Mouse (Mus musculus): ENCODE measurements around the gene Astn1. TPM values are rescaled to one million over a fixed set of nuclear protein-coding genes. Genes with fewer than 3 reads are reported as not detected.
A peak's percentile ranks its signal among the peaks of the same experiment; 100 is the strongest.

The Astn1 gene
- total RNA-seq, 4 experiments from 2014 or later, result 166 to 188 (median 173) TPM

DNA sequence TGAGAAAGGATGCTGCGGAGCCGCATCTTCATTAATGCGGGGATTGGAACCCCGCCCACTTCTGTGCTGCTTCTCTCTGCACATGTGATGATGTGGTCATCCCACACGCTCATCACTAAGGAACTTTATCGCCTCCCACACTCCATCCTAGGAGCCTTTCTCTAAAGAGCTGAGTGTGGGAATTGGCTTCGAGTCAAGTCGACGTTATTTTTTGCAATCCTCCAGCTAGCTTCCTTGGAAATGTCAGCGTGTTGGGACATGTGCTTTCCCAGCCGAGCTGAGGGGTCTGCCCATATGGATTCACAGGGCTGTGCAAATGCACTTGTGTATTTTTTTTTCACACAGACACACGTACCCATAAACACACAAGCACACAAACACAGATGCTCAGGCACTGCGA lies 151.5 kb downstream of the Astn1 start:
- peak; percentile 79 to 82 for DNase-seq (ENCODE audit: low spot score in 2 of 2)

DNA sequence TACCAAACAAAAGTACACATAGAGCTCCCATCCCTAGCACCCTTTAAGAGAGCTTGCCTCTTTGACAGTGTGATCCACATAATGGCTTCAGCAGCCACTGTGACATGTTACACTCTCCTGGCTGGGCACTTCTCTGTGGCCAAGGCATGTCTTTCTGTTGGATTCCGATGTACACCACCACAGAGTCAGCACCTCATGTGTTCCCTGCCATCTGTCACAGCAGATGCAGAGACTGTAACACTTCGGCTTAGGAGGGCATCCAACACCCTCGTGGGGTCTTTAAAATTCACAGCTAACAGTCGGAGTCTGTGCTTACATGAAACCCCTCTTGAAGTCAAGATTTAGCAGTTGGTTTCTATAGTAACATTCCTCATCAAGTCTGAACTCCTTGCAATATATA lies 154.5 kb downstream of the Astn1 start:
- no peak for DNase-seq (ENCODE audit: low spot score in 2 of 2)

DNA sequence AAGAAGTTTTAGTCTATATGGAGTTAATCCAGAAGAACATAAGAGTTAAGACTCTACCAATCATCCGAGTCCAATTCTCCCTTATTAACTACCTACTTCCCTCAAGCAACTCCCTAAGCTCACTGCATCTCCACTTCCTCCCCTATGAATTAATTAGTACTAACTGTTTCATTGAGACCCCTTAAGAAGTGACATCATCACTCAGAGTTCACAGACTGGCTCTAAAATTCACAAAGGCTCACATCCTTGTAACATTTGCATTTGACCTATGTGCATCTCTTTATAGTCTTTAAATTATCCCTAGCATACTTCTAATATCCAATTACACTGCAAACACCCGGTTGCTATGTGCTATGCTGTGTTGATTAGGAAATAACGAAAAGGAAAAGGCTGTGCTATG lies 174.1 kb downstream of the Astn1 start:
- no peak for DNase-seq (ENCODE audit: low spot score in 2 of 2)

DNA sequence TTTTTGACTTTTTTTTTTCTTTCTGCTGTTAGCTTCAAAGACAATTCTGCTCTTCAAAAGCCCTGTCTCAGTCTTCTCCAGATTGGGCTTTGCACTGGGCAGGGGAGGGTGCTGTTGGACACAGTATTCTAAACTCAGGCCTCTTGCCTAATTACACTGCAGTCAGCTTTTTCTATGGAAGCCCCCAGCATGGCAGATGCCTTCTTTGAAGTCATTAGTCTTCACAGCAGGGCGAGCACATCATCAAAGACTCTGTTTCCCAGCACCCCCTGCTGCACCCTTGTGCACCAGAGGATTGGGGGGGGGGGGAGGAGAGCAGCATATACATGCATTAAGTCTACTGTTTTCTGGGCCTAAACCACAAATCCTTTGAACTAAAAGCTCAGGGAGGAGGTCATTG lies 174.8 kb downstream of the Astn1 start:
- no peak for DNase-seq (ENCODE audit: low spot score in 2 of 2)

DNA sequence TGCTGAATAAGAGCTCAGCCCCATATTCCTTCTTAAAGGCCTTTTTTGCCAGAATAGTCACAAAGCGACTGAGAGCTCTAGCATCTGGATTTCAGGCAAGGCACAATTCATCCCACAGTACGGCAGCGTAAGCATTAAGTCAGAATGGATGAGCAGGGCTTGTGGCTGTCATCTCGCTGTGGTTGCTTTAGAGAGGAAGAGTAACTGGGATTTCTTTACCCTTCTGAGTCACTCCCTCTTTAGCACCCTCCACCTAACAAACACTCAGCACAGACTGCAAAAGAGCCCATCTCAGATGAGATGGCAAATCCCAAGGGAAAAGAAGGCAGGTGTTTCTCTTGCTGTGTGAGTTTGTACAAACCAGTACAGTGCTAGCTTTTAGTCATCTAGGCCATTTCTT lies 183.0 kb downstream of the Astn1 start:
- no peak for DNase-seq (ENCODE audit: low spot score in 2 of 2)

DNA sequence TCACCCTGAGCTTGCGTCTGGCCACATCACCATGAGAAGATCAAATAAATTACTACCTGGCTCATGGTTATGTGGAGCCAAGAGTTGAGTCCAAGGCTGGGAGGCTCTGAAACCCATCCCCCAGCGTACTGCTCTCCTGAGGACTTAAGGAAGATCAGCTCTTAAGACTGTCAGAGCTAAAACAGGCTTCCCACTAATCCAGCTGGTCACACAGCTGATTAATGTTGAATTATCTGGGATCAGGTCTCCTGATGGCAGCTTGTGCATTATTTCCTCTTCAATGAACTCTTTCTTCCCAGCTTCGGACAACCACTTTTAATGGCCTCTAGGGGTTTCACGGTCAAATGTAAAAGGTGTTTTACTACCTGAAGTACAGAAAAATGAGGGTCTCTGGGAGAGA lies 184.4 kb downstream of the Astn1 start:
- DNase-seq (ENCODE audit: low spot score in 2 of 2), result no peak

DNA sequence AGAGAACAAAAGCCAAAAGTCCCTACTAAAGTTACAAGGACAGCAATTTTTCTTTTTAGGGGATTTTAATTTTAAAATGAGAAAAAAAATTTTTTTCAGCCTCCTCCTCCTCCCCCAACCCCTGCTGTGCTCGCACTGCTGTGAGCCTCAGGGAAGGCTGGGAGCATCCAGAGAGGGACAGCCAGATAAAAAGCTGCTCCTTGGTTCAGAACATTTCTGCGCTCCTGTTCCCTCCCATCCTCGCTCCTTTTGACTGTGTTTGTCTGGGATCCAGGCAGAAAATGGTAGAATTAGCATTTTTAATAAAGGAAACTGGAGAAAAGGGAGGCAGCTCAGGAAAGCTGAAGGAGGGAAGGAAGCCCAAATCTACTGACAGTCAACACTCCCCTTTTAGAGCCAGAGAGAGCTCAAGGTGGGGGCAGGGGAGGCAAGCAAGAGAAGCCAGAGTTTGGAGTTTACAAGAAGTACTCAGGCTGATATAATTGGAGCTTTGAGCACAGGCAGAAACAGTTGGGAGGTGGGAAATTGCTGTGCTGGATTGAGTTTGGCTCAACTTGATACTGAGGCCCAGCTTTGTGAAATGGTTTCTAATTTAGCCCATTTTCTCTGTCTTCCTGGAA lies 185.6 kb downstream of the Astn1 start:
- peak; percentile 69 to 76 for DNase-seq (ENCODE audit: low spot score in 2 of 2)

DNA sequence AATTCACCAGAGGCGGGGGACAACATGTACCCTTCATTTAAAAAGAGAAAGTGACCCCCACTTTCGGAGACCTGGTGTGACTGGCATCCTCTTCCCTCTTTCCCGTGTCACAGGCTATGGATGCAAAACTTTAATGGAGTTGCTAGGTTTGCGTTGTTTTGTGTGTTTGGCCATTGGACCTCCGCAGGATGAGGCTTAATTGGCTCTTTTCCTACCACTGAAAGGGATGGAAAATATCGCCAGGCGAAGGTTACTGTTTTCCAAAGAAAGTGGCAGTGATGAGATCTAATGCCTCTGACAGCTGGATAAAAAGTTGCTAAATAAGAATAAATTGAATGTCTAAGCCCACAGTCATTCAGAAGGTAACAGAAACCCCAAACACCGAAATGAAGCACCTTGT lies 186.2 kb downstream of the Astn1 start:
- DNase-seq (ENCODE audit: low spot score in 2 of 2), result no peak

DNA sequence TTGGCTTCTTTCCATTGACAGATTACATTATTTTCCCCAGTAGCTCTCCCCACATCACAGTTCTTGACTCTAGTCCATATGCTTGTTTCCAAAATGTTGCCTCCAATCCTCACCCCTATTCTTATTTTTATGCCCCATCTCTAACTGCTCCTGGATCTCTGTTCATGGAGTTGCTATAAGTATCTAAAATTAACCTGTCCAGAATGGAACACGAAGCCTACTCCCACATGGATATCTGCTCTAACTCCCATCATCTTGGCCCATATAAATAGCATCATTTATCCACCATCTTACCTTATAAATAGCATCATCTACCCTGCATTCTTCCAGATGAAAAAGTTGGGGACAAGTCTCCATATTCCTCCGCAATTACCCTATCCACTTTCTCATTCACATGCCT lies 187.5 kb downstream of the Astn1 start:
- DNase-seq (ENCODE audit: low spot score in 2 of 2), result no peak

DNA sequence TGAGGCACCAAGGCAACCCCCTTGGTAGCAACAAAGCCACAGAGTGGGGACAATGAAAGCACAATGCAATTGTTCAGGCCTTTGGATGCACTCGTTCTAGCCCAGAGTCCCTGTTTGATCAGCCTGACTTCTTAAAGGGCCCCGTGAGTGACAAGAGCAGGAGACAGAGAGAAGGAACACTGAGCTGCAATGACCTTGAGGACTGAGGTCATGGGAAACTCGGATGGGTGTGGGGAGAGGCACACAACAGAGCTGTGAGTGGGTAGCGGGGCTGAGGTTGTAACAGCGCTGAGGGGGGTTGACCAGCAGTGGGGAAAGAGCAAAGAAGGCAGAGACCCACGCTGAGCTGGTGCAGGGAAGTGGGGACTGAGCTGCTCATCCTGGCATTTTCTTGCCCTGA lies 189.9 kb downstream of the Astn1 start:
- no peak for DNase-seq (ENCODE audit: low spot score in 2 of 2)

DNA sequence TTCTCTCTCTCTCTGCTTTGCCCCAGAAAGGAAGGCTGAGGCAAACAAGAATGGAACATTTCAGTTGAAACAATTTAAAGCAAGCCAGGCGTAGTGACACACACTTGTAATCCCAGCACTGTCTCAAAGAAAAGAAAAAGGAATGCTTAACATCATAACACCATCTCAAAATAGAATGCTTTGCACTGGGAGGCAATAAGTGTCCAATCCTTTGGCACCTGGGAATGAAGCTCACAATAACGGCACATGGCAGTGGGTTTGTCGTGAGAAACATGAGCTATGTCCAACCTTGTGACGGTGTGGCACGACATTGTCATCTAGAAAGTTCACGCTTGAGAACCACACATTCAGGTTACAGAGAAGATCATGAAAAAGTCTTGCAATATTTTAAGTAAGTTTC lies 191.3 kb downstream of the Astn1 start:
- no peak for DNase-seq (ENCODE audit: low spot score in 2 of 2)

DNA sequence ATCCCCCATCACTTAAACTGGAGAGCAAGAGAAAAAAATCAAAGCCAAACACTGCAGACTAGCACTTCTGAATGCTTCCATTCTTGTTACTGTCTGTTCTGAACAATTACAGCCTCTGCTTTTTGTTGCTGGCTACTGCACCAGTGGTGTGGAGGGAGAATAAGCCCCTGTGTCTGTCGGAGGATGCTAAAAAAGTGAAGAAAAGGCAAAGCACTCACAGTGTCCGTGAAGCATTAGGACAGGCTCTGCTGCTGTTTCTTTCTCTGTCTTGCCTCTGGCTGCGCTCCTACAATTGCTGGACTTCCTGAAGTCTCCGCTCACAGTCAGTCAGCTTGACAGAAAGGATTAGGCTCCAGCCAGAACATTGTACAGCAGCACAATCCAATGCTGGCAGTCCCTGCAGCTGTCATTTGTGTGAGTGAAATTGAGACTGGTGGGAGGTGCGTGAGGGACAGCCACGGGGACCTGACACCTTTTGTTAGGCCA lies 192.0 kb downstream of the Astn1 start:
- peak; percentile 21 to 23 for DNase-seq (ENCODE audit: low spot score in 2 of 2)

DNA sequence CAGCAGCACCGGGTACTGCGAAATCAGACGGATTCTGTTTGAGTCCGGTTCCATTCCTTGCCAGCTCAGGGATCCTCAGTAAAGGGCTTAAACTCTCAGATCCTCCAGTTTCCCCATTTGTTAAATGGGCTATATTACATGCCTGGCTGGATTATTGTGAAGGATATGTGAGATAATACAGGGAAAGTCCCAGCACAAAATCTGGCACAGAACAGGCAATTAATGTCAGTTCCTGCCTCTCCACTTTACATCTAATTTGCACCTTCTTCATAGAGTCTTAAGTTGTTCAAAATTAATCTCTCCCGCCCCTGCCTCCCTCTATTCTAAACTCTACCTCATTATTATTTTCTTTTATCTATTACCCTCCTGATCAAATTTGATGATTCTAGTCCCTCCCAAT lies 211.1 kb downstream of the Astn1 start:
- DNase-seq (ENCODE audit: low spot score in 2 of 2), result no peak

DNA sequence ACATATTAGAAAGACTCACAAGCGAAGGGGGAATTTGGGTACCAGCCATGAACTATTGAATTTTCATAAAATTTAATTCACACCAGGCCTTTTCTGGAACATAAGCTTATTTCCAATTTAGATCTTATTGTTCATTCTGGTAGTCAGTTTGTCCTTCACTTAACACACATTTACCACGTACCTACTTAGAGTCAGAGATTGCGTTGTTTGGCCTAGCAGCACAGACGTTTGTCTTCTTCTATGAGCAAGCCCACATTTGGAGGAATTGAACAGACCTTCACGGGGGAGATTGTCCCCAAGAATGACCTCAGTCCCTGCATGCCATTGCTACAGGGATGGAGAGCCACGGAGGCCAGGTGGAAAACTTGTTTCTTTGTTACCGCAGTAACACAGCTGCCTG lies 211.5 kb downstream of the Astn1 start:
- no peak for DNase-seq (ENCODE audit: low spot score in 2 of 2)

DNA sequence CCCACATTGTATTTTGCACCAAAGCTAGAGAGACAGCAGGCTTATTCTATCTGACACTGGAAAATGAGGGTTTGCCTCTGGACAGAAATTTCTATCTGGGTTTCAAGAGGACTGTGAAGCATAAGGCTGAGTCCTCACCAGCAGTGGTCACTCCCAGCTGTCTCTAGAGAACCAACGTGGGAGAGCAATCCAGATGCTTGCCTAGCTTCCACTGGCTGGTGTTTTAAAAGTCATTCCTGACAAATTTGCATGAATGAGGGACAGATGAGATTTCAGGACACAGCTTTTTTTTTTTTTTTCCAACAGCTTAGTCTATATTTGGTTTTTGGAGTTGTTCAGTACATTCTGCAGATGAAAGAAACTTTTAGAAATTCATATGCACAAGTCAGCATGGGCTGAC lies 213.9 kb downstream of the Astn1 start:
- DNase-seq (ENCODE audit: low spot score in 2 of 2), result no peak

DNA sequence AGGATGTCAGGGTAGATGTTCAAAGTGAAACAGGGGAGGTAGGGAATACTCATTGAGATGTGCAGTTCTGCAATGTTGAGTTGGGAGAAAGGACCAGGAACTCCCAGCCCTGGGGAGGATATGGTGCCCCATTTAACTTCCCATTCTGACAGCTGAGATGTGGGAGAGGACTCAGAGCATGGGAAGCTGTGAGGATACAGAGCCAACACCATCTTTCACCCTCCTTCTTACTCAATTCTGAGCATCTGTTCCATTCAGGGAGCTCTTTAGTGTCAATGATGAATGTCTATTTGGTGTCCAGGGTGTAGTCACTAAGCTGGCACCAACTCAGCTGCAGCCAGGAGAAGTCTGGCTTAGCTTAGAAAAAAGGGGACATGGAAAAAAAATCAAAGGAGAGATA lies 219.7 kb downstream of the Astn1 start:
- DNase-seq (ENCODE audit: low spot score in 2 of 2), result peak; percentile 28 to 58

DNA sequence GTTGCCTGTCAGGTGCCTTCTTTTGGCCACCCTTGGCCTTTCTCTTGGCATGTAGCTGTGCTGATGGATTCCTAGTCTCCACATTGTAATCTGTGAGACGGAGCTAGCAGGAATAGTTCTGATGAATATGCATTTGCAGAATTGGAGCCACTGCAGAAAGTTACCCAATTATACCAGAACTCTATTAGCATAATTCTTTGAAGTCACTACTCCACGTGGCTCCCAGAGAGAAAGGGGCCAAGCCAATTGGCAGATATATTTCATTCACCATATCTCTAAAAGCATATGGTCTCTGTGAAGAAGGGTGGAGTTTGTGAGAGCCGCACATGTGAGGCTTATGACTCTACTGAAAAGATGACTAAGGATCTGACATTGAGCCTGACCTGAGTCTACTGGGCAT lies 226.8 kb downstream of the Astn1 start:
- no peak for DNase-seq (ENCODE audit: low spot score in 2 of 2)

DNA sequence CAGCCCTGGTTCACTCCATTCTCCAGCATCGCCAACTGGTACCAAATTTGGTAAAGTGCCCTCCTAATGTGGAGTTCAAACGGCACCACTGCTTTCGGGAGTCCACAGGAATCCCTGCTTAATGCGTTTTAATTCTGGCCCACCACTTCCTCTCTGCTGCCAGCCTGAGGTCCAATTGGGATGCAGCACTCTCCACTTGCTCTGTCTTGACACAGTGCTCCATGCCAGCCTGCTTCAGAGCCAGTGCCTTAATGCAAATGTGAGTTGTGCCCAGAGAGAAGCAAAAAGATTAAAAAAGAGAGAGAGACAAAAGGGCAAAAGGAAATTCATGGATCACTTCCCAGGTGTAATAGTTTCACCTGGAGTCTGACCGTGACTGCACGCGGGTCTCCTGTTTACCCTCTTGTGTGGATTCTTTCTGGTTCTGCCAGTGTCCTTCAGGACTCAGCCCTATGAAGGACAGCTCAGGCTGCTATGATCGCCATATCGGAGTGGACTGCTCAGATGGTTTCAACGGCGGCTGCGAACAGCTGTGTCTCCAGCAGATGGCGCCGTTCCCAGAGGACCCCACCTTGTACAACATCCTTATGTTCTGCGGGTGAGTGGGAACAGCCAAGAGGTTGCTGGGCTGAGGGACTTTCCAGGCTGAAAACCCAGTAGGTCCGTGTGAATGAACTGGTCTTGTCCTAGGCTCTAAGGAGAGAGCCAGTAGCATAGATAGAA lies 234.8 kb downstream of the Astn1 start:
- peak; percentile 25 to 39 for DNase-seq (ENCODE audit: low spot score in 2 of 2)

DNA sequence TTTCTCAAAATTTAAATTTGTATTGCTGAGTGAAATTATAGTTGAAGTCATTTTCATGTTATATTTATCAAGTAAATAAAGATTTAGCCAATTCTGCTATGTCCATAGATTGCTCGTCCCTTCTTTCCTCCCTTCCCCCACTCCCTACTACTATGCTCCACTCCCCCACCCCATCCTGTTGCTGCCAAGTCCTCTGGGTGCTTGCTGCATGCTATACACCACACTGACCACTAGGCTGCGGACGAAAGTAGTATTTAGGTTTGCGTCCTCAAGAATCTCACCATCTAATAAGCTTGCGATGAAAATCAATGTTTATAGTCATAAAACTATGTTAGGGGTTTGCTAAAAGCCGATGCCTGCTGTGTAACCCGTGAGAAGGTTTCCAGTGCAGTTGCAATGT lies 235.9 kb downstream of the Astn1 start:
- no peak for DNase-seq (ENCODE audit: low spot score in 2 of 2)

DNA sequence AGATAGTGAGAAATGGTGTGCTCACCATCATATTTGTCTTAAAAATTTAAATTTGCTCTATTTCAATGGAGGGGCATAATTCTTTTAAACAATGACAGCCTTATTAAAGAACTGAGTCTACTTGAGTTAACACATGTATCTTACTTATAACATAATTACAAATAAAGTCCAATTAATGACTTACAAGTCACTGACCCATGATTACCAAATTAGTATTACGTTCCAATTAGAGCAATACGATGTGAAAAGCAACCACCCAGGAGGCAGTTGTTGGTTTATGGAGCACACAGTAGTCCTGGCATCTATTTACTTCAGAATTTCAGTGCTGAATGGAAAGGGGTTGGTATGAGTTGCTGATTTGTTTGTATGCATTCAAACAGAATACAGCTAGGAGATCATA lies 237.4 kb downstream of the Astn1 start:
- DNase-seq (ENCODE audit: low spot score in 2 of 2), result no peak

DNA sequence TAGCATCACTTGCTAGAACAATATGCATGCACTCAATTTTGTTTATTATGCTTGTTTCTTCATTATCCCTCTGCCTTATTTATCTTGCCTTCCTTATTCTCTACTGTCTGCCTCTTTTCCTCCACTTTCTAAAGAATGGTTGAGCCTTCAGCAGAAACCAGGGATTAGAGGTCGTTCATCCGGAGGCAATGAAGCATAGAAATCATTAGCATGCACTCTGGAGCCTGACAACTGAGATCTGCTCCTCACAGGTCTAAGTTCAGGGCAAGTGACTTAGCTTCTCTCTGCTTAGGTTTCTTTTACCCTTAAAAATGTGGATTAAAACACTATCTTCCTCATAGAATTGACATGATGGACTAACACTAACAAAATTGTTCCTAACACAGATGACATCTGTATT lies 241.0 kb downstream of the Astn1 start:
- DNase-seq (ENCODE audit: low spot score in 2 of 2), result no peak

DNA sequence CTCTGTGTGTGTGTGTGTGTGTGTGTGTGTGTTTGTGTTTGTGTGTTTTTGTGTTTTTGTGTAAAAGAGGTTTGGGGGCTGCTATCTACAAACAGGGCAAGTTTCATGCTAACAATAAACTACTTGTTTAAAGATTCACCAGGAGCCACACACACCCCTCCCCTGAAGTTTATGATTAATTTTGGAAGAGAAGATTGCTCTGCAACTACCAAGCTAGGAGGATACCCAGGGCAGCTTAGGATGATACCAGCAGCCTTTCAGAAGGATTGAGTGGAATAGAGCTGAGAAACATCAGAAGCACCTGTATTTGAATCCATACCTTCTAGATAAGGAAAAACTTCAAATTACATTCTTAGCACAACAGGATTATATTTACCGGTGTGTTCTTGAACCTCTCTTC lies 242.1 kb downstream of the Astn1 start:
- no peak for DNase-seq (ENCODE audit: low spot score in 2 of 2)

DNA sequence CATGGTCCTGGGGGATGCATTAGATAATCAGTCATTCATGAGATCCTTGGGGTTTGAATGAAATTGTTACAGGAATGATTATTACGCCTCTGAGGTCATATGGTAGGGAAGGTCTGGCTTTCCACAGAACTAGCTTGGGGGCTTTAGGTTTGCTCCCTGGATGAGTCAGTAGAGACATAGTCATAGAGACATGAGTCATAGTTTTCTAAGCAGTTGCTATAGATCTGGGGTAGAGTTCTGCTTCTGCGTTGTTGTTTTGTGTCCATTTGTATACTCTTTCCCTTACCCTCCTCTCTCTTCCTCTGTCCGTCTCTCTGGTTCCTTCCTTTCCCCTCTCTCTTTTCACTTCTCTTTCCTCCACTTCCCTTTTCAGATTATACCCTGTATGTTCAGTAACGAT lies 243.5 kb downstream of the Astn1 start:
- no peak for DNase-seq (ENCODE audit: low spot score in 2 of 2)
